Mouse (Mus musculus) left cerebral cortex, adult 8-10 months (tissue): ENCODE results near the gene Gpr137b. TPM values are rescaled to one million over a fixed set of nuclear protein-coding genes. Genes with fewer than 3 reads are reported as not detected.
"Not testable (repeated sequence)": the region's sequence is repeated elsewhere in the genome, so short reads cannot be mapped to it uniquely, and the experiment has no call there.

ENCODE experiments used
- DNase-seq, 2 experiments: peaks; one replicate each; pipeline ENCODE4 v3.0.0; 2022; ENCODE audit warnings: low spot score in 2 of 2
- total RNA-seq, 4 experiments: library from RNA; stranded (reverse); gene quantifications; 2 replicates each; pipeline ENCODE4 v1.2.4; 2022

Gpr137b gene
- total RNA-seq, 4 experiments from 2014 or later: 25.1 to 29.5 (median 28.4) TPM

DNA sequence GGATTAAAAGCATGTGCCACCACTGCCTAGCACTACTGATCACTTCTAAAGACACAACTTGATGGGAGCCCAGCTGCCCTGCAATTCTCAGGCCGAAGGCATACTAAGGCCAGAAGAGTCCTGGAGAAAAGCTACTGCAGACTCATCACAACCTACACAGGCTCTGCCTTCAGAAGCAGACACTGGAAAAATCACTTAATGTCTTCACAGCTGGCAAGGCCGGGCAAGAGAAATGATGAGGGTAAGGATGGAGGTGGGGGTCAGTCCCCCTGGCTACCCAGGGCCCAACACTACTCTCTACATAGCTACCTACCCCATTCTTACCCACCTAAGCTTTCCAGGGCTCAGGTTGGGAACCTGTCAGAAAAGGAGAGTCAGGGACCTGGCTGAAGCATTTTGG lies 27.4 kb downstream of the Gpr137b start:
- DNase-seq: not testable (repeated sequence)

DNA sequence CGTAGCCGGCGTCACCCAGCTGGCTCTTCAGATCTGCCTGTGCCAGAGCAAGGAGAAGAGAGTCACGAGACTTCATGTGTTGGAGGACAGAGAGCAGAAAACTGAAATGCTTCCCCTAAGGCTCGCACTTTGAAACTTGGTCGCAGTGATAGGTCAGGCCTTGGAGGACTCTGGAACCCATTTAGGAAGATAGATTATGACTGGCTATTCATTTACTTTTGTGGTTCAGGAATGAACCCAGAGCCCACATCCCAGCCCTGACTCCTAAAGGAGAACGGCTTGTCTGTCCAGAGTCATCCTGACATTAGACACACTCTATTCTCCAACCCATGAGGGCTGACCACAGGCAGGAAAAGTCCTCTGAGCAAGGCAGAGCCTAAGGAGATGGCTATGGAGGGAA lies 30.3 kb downstream of the Gpr137b start:
- not testable (repeated sequence) for DNase-seq

DNA sequence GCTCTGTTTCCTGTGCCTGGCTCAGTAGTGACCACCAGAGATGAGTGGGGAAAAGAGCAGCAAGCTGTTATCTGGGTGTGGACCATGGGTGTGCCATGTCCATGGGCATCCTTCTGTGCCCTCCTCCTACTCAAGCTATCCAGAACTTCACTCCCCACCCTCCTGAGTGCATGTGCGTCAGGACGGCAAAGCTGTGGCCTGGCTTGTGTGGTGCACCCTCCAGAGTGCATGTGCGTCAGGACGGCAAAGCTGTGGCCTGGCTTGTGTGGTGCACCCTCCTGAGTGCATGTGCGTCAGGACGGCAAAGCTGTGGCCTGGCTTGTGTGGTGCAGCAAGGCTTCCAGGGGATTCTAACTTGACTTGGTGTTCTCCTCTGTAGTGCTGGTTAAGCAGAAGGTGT lies 31.6 kb downstream of the Gpr137b start:
- DNase-seq: not testable (repeated sequence)

DNA sequence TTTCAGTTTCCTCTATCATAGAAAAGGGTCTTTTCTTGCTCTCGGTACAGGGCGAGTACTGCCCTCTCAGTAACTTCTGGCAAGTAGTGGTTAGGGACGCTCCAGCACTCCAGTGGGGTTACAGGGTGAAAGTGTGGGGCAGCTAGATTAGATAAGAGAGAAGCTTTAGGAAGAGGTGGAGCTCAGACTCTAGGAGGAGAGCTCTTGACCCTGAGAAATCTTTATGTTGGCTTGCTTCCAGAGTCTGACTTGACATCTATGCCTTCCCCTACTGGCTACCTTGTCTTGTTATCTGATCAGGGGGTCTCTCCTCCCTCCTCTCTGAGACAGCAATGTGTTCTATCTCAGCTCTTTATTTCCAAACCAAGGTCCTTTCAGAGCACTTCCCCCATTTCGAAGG lies 33.8 kb downstream of the Gpr137b start:
- DNase-seq: not testable (repeated sequence)

DNA sequence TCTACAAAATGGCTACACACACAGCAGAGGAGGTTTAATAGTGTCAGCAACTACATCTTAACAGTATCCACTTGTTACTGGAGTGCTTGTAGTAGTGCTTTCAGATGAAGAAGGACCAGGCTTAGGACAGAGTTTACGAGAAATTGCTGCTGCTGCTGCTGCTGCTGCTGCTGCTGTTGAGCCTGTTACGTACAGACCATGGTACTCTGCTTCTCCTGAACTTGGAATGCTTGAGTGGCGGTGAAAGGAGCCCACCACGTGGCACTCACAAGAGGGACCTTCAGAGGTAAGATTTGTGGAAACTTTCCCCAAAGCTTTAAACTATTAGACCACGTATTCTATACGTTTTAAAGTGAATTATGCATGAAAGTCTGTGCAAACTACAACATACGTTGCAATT lies 35.2 kb downstream of the Gpr137b start:
- not testable (repeated sequence) for DNase-seq

DNA sequence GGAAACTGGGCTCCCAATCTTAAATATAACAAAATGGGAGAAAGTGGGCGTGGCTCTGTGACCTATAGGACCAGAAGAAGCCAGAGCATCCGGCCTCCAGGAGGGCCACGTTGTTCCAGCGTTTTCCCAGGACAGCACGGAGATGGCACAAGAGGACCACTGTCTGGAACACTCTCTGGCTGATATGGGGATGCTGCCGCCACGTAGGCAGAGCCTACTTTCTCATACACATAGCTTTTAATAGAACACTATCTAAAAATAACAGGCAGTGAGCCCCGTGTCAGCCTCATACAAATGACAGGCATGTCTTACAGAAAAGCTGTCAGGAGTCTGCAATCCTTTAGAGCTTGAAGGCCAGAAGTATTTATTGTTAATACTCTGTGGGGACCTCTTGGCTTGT lies 35.7 kb downstream of the Gpr137b start:
- DNase-seq: not testable (repeated sequence)

DNA sequence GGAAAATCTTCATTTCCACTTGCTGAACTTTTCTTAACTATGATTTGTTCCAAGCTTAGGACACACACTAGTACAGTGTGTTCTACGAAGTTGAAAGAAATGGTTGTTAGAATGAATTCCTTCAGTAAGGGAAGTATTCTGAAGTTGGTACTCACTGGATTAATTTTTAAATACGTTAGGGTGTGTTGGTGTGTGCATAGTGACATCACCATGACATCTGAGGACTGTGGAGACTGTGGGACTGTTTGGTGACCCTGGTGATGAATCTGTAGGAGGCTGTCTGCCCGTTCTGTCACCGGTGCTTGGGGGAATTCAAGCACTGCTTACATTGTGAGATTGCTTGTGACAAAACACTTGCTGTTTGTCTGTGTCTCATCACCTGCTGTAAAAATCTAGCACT lies 41.7 kb downstream of the Gpr137b start:
- DNase-seq: not testable (repeated sequence)

DNA sequence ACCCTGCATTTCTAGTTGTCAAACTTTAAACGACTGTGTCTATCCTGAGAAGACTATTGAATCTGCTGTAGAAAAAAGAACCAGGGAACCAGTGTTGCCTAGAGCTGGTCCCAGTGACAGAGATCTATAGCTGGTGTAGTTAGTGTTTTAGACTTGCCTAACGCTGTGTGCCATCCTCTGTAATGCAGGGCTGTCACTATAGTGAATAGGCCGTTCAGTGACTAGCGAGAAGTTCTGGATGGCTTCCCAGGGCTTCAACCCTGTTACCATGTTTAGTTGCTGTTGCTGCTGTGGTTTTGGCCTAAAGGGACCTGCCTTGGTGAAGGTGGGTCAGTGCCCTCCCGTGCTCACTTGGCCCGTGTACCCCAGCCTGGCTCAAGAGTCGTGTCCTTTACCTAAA lies 43.1 kb downstream of the Gpr137b start:
- DNase-seq: not testable (repeated sequence)

DNA sequence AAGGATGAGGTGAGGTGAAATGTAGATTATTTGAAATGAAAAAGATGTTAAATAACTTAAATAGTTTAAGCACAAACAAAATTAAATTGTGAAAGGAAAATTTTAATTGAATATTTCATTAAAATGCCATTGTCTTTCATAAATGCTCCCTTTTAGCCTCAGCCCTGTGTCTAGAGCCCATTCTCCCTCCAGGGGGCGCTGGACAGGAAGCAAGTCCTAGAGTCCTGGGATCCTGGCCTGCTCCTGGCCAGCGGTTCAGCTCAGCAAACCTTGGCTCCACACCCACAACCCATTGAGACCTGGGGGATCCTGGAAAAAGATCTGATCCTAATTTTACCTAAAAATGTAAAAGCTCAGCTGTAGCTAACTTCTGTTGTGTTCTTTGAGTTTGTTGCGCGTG lies 44.5 kb downstream of the Gpr137b start:
- DNase-seq: no peak

DNA sequence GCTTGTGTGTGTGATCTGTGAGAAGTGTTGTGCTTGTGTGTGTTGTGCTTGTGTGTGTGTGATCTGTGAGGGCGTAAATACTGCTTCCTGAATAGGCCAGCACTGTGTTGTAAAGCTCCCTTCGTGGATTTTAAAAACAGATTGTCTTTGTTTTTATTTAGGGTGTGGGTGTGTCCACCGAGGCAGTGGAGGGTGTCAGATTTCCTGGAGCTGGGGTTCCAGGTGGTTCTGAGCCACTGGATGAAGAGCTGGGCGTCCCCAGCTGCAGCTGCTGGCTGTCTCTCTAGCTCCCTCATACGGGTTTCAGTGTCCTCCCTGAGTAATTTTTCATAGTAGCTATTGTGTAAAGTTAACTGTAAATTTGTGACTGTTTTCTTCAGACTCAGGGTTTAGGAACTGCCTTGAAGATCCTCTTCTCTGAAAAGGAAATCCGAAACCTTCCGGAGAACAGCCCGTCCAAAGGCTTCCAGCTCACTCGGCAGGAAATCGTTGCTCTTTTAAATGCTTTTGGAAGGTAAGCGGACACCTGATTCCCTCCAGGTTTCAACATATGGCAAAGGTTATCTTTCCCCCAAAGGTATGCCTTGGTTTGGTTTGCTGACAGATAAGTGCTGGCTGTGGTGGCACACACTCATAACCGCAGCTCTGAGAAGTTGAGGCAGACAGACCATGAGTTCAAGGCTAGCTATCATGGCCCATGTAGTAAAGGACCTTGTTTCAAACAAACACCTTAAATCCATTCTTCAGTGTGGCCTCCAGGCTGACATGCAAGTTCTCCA lies 46.0 kb downstream of the Gpr137b start:
- not testable (repeated sequence) for DNase-seq

DNA sequence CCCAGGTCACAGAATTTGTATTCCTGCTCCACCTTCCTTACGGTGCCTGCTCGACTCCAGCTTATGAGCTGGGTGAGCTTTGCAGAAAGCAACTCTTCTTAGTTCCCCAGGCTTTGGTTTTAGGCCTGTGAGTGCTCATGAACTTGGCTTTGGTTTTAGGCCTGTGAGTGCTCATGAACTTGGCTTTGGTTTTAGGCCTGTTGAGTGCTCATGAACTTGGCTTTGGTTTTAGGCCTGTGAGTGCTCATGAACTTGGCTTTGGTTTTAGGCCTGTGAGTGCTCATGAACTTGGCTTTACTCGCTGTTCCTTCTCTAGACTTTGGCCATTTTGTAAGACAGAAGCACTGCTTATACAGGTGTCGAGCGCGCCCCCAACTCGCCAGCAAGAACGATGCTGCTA lies 56.5 kb downstream of the Gpr137b start:
- DNase-seq: not testable (repeated sequence)

DNA sequence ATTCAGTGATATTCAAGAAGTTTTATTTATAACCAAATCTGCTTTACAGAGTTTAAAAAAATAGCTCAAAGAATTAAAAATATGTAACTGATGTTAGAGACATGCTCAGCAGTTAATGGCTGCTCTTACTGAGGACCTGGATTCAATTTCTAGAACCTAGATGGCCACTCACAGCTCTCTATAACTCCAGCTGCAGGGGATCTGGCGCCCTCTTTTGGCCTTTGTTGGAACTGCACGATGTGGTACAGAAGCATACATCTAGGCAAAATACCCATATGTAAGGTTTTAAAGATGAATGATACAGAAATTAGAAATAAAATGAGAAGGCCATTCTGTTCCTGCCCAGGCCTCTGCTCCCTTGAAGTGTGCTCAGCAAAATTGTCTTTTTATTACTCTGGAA lies 64.9 kb downstream of the Gpr137b start:
- peak in 1 of 2 experiments; percentile 28 for DNase-seq

Other genes starting within 250 kb of the Gpr137b start
- not detected for gene Prl2c5, start 211.3 kb downstream of the Gpr137b start, total RNA-seq
- 1 to 10 TPM; 4.7 to 6.3 (median 5.2) TPM for gene Nid1, start 43.5 kb upstream of the Gpr137b start, total RNA-seq
- 10 to 100 TPM; 54.0 to 66.9 (median 61.0) TPM for gene Lyst, start 196.4 kb upstream of the Gpr137b start, total RNA-seq